Mouse (Mus musculus) intestine, postnatal 0 days (tissue): ENCODE results near the gene D930048N14Rik. TPM values are rescaled to one million over a fixed set of nuclear protein-coding genes. Genes with fewer than 3 reads are reported as not detected.
"Not testable (repeated sequence)": the region's sequence is repeated elsewhere in the genome, so short reads cannot be mapped to it uniquely, and the experiment has no call there.

Experiments
- ATAC-seq: fragments of 200-750 bp; cut with Nextera tagmentation; 2 replicates; pipeline ENCODE4 v1.8.0; 2017; ENCODE audit warnings: mild to moderate bottlenecking, moderate TSS enrichment, moderate library complexity
- H3K27ac ChIP-seq: fragments of 300-500 bp; sonication (generic); 2 replicates; pipeline ENCODE4 v1.5.1; 2014; ENCODE audit warnings: mild to moderate bottlenecking, low read depth, low read length, moderate library complexity
- H3K27me3 ChIP-seq: fragments of 300-500 bp; sonication (generic); replicated peaks from 2 replicates; pipeline ENCODE4 v1.6.1; 2014; ENCODE audit warnings: low read length, mixed read lengths; ENCODE audit not compliant: control insufficient read depth, insufficient read depth
- H3K36me3 ChIP-seq: fragments of 300-500 bp; sonication (generic); 2 replicates; pipeline ENCODE4 v1.6.1; 2014; ENCODE audit warnings: mild to moderate bottlenecking, moderate library complexity; ENCODE audit not compliant: control insufficient read depth, insufficient read depth
- H3K4me1 ChIP-seq: fragments of 300-500 bp; sonication (generic); replicated peaks from 2 replicates; pipeline ENCODE4 v1.6.1; 2014; ENCODE audit warnings: antibody characterized with exemption, low read length, mixed read lengths; ENCODE audit not compliant: control insufficient read depth, insufficient read depth
- H3K4me2 ChIP-seq: fragments of 300-500 bp; sonication (generic); replicated peaks from 2 replicates; pipeline ENCODE4 v1.6.1; 2014; ENCODE audit warnings: low read depth, mild to moderate bottlenecking, moderate library complexity
- H3K4me3 ChIP-seq: fragments of 300-500 bp; sonication (generic); 2 replicates; pipeline ENCODE4 v1.5.1; 2014; ENCODE audit warnings: low read depth, low read length
- H3K9ac ChIP-seq: fragments of 300-500 bp; sonication (generic); 2 replicates; pipeline ENCODE4 v1.6.1; 2014; ENCODE audit warnings: mild to moderate bottlenecking, low read depth, low read length
- H3K9me3 ChIP-seq: fragments of 300-500 bp; sonication (generic); 2 replicates; pipeline ENCODE4 v1.6.1; 2016; ENCODE audit warnings: mixed run types; ENCODE audit not compliant: control insufficient read depth
- CTCF ChIP-seq: sonication (generic); IDR thresholded peaks from 2 replicates; pipeline ENCODE4 v1.5.1; 2016; ENCODE audit warnings: low read depth, mild to moderate bottlenecking, control low read depth, antibody characterized with exemption, moderate library complexity
- WGBS: fragments of 180-500 bp; shearing (Covaris S2); extraction: QIAGEN DNeasy Blood & Tissue Kit; methylation state at CpG from one replicate; pipeline ENCODE4 v1.1.7; 2014; 5-methylcytosine and 5-hydroxymethylcytosine counted together
- polyA plus RNA-seq: library from polyadenylated mRNA; unstranded; fragments of >200 nt; fragmentation: Nextera tagmentation; extraction: Ambion mirVana; gene quantifications from 2 replicates; pipeline ENCODE4 v1.2.1, GENCODE M21; 2015

Gene D930048N14Rik
- polyA plus RNA-seq, 1 experiment from 2014 or later: 1.1 TPM

GRCm38 (mm10) chr11:51679466-51679865 lies 28.7 kb downstream of the D930048N14Rik start:
- Histone ChIP-seq H3K9me3 (no peaks in the 10 kb centered on the region), H3K27me3 (no peaks in the 10 kb centered on the region), H3K4me1 (no peaks in the 10 kb centered on the region; the same call in 1 of the 2 replicates), H3K4me2 (no peak overlapping the region), H3K27ac (no peak overlapping the region), H3K4me3 (no peak overlapping the region), H3K9ac (no peak overlapping the region), H3K36me3 (no peaks in the 10 kb centered on the region)
- 76% methylated on average over 3 of the region's 3 CpGs for WGBS
- TF ChIP-seq CTCF: no peak
- ATAC-seq: no peak

- H3K9me3 ChIP-seq: no peaks in the 10 kb centered on the region
- H3K36me3 ChIP-seq: no peaks in the 10 kb centered on the region
- H3K27me3 ChIP-seq: no peaks in the 10 kb centered on the region
- ATAC-seq: peak; percentile 64; the same call in 1 of the 2 replicates
- peak; percentile 97 for TF ChIP-seq CTCF
- H3K9ac ChIP-seq: no peak overlapping the region
- no peaks in the 10 kb centered on the region; the same call in 1 of the 2 replicates for H3K4me1 ChIP-seq
- 29% methylated on average over 13 of the region's 13 CpGs for WGBS
- H3K4me2 ChIP-seq: peak overlapping the region; percentile 28; the same call in 1 of the 2 replicates
- H3K4me3 ChIP-seq: no peak overlapping the region
- no peak overlapping the region for H3K27ac ChIP-seq
These were observed 30.7 kb downstream of the D930048N14Rik start for GRCm38 (mm10) chr11:51681324-51681975.

GRCm38 (mm10) chr11:51681976-51682374 lies 31.2 kb downstream of the D930048N14Rik start:
- H3K9ac ChIP-seq: no peak overlapping the region
- H3K27me3 ChIP-seq: no peaks in the 10 kb centered on the region
- H3K4me2 ChIP-seq: 0 out of 2 replicates have a peak overlapping the region, but pooled peaks have one; percentile 28
- TF ChIP-seq CTCF: no peak
- H3K4me3 ChIP-seq: no peak overlapping the region
- H3K4me1 ChIP-seq: no peaks in the 10 kb centered on the region; the same call in 1 of the 2 replicates
- peak; percentile 31; the same call in 1 of the 2 replicates for ATAC-seq
- WGBS: 40% methylated on average over 8 of the region's 8 CpGs
- H3K27ac ChIP-seq: no peak overlapping the region
- no peaks in the 10 kb centered on the region for H3K36me3 ChIP-seq
- H3K9me3 ChIP-seq: no peaks in the 10 kb centered on the region

GRCm38 (mm10) chr11:51688330-51689328 lies 37.9 kb downstream of the D930048N14Rik start, which contains the start of gene 0610009B22Rik:
Gene 0610009B22Rik (minus strand): TSS chr11:51688874.
- Histone ChIP-seq H3K9ac (peak within 1 kb of the TSS; percentile 72), H3K4me2 (peak within 1 kb of the TSS; percentile 75), H3K4me1 (no peaks in the 10 kb centered on the region), H3K36me3 (0 out of 2 replicates have a peak, but pooled peaks cover 4% of the 10 kb centered on the region), H3K9me3 (no peaks in the 10 kb centered on the region), H3K27me3 (no peaks in the 10 kb centered on the region), H3K4me3 (peak within 1 kb of the TSS; percentile 68), H3K27ac (peak within 1 kb of the TSS; percentile 96)
- TF ChIP-seq CTCF: no peak
- peak; percentile 98 for ATAC-seq
- under 1% methylated on average over 60 of the region's 60 CpGs for WGBS

- no peak for ATAC-seq
- H3K27me3 ChIP-seq: no peaks in the 10 kb centered on the region
- H3K4me1 ChIP-seq: no peaks in the 10 kb centered on the region
- peak overlapping the region; percentile 96 for H3K27ac ChIP-seq
- H3K9ac ChIP-seq: peak overlapping the region; percentile 64
- TF ChIP-seq CTCF: no peak
- peak overlapping the region; percentile 68 for H3K4me3 ChIP-seq
- no peaks in the 10 kb centered on the region for H3K9me3 ChIP-seq
- peak overlapping the region; percentile 75 for H3K4me2 ChIP-seq
- 20% methylated on average over 6 of the region's 6 CpGs for WGBS
- 0 out of 2 replicates have a peak, but pooled peaks cover 4% of the 10 kb centered on the region for H3K36me3 ChIP-seq
These were observed 38.6 kb downstream of the D930048N14Rik start for GRCm38 (mm10) chr11:51689343-51689742.

- not testable (repeated sequence) for H3K9ac ChIP-seq, H3K27me3 ChIP-seq, ATAC-seq, H3K27ac ChIP-seq, H3K9me3 ChIP-seq, H3K4me3 ChIP-seq, H3K4me1 ChIP-seq, H3K36me3 ChIP-seq, H3K4me2 ChIP-seq
- WGBS: 100% methylated on average over 1 of the region's 3 CpGs
These were observed 39.8 kb downstream of the D930048N14Rik start for GRCm38 (mm10) chr11:51690597-51690996.
